Mouse (Mus musculus) midbrain, embryonic 15.5 days (tissue): ENCODE data around the gene Slc45a2. TPM values are rescaled to one million over a fixed set of nuclear protein-coding genes. Genes with fewer than 3 reads are reported as not detected.

Source experiments
- ATAC-seq: fragments of 200-750 bp; cut with Nextera tagmentation; replicated peaks from 2 replicates; pipeline ENCODE4 v1.8.0; 2017; ENCODE audit warnings: moderate TSS enrichment
- H3K27ac ChIP-seq: fragments of 300-500 bp; sonication (generic); 2 replicates; pipeline ENCODE4 v1.5.1; 2015; ENCODE audit warnings: mild to moderate bottlenecking, inconsistent platforms
- H3K27me3 ChIP-seq: fragments of 300-500 bp; sonication (generic); replicated peaks from 2 replicates; pipeline ENCODE4 v1.6.1; 2015; ENCODE audit warnings: inconsistent platforms
- H3K36me3 ChIP-seq: fragments of 300-500 bp; sonication (generic); replicated peaks from 2 replicates; pipeline ENCODE4 v1.6.1; 2015; ENCODE audit warnings: inconsistent platforms
- H3K4me1 ChIP-seq: fragments of 300-500 bp; sonication (generic); 2 replicates; pipeline ENCODE4 v1.6.1; 2015; ENCODE audit warnings: inconsistent platforms
- H3K4me2 ChIP-seq: fragments of 300-500 bp; sonication (generic); 2 replicates; pipeline ENCODE4 v1.6.1; 2015; ENCODE audit warnings: inconsistent platforms, mild to moderate bottlenecking, moderate library complexity
- H3K4me3 ChIP-seq: fragments of 300-500 bp; sonication (generic); 2 replicates; pipeline ENCODE4 v1.5.1; 2015; ENCODE audit warnings: mild to moderate bottlenecking, inconsistent platforms
- H3K9ac ChIP-seq: fragments of 300-500 bp; sonication (generic); 2 replicates; pipeline ENCODE4 v1.6.1; 2015; ENCODE audit warnings: mild to moderate bottlenecking, inconsistent platforms
- H3K9me3 ChIP-seq: fragments of 300-500 bp; sonication (generic); 2 replicates; pipeline ENCODE4 v1.6.1; 2016; ENCODE audit warnings: inconsistent platforms
- WGBS: fragments of 180-500 bp; shearing (Covaris S2); methylation state at CpG from one replicate; pipeline ENCODE4 v1.1.7; 2015; ENCODE audit warnings: mixed read lengths; 5-methylcytosine and 5-hydroxymethylcytosine counted together
- polyA plus RNA-seq: library from polyadenylated mRNA; unstranded; fragments of >200 nt; fragmentation: Nextera tagmentation; extraction: Ambion mirVana; gene quantifications from 2 replicates; pipeline ENCODE4 v1.2.1, GENCODE M21; 2015

Gene Slc45a2
- polyA plus RNA-seq, 1 experiment from 2014 or later = 0.06 TPM

DNA sequence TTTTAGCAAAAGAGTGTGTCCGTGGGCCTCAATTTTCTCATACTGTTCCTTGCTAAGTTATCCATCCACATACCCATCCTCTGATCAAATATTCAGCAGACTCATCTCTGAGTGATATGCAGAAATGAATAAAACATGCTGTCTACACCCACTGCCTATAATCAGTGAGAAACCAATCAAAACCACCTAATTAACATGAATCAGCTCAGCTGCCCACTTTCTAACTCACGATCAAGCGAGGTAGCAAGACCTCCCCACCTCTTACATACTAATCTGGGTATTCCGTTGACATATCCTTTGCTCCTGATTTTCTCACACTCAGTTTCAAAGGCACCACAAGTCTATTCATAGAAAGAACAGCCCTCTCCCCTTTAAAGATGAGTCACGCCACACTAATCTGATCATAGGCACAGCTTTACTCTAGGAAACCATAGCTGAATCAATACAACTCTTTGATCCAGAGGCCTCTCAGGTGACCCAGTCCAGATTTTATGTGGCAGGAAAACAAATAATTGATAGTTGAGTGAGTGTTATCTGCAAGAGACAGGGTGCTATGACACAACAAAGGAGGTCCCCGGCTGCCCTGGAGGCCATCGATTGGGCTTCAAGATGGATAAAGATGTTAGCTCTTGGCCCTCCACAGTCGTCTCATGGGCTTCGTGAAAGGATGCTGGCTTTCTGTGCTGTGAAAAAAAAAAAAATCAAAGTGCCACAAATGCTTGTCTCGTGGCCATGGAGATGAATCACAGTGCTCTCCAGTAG lies 53.3 kb downstream of the Slc45a2 start:
- ATAC-seq = peak; percentile 83

DNA sequence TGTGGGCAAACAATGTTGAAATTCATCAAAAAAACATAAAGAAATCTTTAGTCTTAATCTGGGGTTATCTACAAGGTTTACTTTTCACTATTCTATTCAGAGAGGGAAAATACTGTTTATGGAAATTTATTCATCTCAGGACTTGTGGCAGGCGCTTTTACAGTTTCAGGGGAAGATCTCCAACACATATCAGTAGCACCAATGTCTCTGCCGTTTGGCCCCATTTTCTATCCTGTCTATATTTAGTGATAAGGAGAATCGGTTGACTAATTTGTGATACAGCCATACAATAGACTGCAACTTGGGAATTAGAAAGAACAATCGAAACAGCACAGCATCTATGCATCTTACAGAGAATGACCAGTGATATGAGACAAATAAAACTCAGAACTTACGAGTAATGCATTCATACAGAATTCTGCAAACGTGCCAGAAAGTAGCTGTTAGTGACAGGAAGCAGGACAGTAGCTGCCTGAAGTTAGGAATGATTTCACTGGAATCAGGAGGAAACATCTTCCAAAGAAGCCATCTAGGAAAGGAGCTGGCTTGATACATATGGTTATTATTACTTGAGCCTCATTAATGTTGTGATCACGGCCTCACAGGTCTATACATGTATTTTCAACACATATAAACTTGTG lies 54.0 kb downstream of the Slc45a2 start:
- no peak overlapping the region for H3K4me3 ChIP-seq
- no peak overlapping the region for H3K9ac ChIP-seq
- no peak overlapping the region for H3K4me2 ChIP-seq
- no peak for ATAC-seq
- H3K4me1 ChIP-seq = peaks cover 7% of the 10 kb centered on the region; the same call in 1 of the 2 replicates
- H3K27me3 ChIP-seq = no peaks in the 10 kb centered on the region; the same call in 1 of the 2 replicates
- no peaks in the 10 kb centered on the region for H3K9me3 ChIP-seq
- 47% methylated on average over 7 of the region's 7 CpGs for WGBS
- H3K36me3 ChIP-seq = no peaks in the 10 kb centered on the region
- H3K27ac ChIP-seq = no peak overlapping the region

More for the DNA sequence above, 53.3 kb downstream of the Slc45a2 start:
- WGBS = 21% methylated on average over 10 of the region's 10 CpGs
- H3K4me1 ChIP-seq = peaks cover 7% of the 10 kb centered on the region; the same call in 1 of the 2 replicates
- no peaks in the 10 kb centered on the region; the same call in 1 of the 2 replicates for H3K27me3 ChIP-seq
- no peak overlapping the region for H3K4me2 ChIP-seq
- no peaks in the 10 kb centered on the region for H3K36me3 ChIP-seq
- H3K4me3 ChIP-seq = no peak overlapping the region
- no peaks in the 10 kb centered on the region for H3K9me3 ChIP-seq
- no peak overlapping the region for H3K27ac ChIP-seq
- no peak overlapping the region for H3K9ac ChIP-seq

DNA sequence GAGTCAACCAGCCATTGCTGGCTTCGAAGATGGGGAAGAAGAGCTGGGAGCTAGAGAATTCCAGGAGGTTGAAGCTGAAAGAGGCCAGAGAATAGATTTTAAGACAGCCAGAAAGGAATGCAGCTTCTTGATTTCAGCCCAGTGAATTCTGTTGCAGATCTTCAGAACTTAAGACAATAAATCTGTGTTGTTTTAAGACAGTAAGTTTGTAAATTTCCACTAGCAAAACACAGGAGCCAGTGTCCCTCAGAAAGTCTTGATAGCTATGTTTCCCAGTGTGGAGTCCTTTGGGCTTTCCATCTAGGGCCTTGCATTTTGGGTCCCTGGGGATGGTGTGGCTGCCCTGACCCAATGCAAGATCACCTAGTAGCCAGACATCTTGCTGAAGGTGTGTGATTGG lies 62.4 kb downstream of the Slc45a2 start:
- no peak overlapping the region for H3K4me2 ChIP-seq
- no peak for ATAC-seq
- WGBS = 81% methylated on average over 1 of the region's 1 CpGs

GRCm38 (mm10) chr15:11064160-11064557 lies 63.6 kb downstream of the Slc45a2 start:
- Histone ChIP-seq H3K27ac (no peak overlapping the region; the same call in 1 of the 2 replicates), H3K4me3 (no peak overlapping the region), H3K4me1 (peaks cover 22% of the 10 kb centered on the region), H3K9me3 (no peaks in the 10 kb centered on the region), H3K9ac (no peak overlapping the region), H3K27me3 (no peaks in the 10 kb centered on the region), H3K36me3 (no peaks in the 10 kb centered on the region), H3K4me2 (peak overlapping the region; percentile 47; the same call in 1 of the 2 replicates)
- no peak for ATAC-seq
- 27% methylated on average over 1 of the region's 2 CpGs for WGBS

More for the DNA sequence above, 62.4 kb downstream of the Slc45a2 start:
- no peaks in the 10 kb centered on the region for H3K9me3 ChIP-seq
- H3K9ac ChIP-seq = no peak overlapping the region
- no peak overlapping the region for H3K27ac ChIP-seq
- H3K27me3 ChIP-seq = no peaks in the 10 kb centered on the region
- H3K36me3 ChIP-seq = no peaks in the 10 kb centered on the region
- no peak overlapping the region for H3K4me3 ChIP-seq
- H3K4me1 ChIP-seq = peaks cover 22% of the 10 kb centered on the region

DNA sequence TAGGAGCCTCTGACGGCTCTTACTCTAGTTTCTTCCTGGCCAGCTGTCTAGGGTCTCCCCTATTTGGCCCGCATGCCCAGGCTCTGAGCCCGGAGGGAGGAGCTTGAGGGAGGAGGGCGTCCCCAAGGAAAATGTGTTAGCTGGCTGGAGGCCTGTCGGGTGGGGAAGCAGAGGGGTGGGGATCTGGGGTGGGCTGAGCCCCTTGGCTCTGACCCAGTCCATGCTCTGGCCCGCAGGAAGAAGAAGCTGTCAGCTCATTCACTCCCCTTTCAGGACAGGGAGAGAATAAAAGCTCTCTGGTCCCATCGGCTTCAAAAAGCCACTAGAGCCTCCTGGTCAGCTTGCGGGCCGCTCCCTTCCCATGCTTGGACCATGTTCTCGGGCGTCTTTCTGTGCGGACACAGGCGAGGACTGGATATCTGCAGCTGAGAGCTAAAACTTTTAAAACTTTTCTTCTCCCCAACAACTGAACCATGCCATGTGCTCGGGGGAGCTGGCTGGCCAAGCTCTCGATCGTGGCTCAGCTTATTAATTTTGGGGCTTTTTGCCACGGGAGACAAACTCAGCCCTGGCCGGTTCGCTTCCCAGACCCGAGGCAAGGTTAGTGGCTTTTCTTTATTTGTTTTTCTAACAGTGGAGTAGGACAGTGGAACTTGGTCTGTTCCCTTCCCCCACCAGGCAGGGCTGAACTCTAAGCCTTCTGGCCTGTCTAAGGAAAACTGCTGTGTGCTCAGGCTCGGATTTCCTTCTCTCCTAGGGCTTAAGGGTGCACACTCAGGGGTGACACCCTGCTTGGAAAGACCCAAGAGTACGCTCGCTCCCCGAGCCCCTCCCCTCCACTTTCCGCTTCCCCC lies 64.3 kb downstream of the Slc45a2 start, which contains the start of gene Adamts12:
Gene Adamts12, plus strand, starts transcription at position 233 of the 854 bp plus-strand sequence.
- Histone ChIP-seq H3K4me3 (peak within 1 kb of the TSS; percentile 26), H3K4me1 (peaks cover 22% of the 10 kb centered on the region), H3K9ac (peak within 1 kb of the TSS; percentile 29; the same call in 1 of the 2 replicates), H3K27ac (peak within 1 kb of the TSS; percentile 42), H3K4me2 (peak within 1 kb of the TSS; percentile 47), H3K27me3 (no peaks in the 10 kb centered on the region), H3K36me3 (no peaks in the 10 kb centered on the region), H3K9me3 (no peaks in the 10 kb centered on the region)
- 2% methylated on average over 23 of the region's 25 CpGs for WGBS
- ATAC-seq = peak; percentile 79

GRCm38 (mm10) chr15:11065528-11066171 lies 65.1 kb downstream of the Slc45a2 start:
- Histone ChIP-seq H3K36me3 (no peaks in the 10 kb centered on the region), H3K27ac (no peak overlapping the region), H3K4me2 (peak overlapping the region; percentile 47), H3K4me1 (peaks cover 22% of the 10 kb centered on the region), H3K9me3 (no peaks in the 10 kb centered on the region), H3K27me3 (no peaks in the 10 kb centered on the region), H3K4me3 (peak overlapping the region; percentile 26), H3K9ac (no peak overlapping the region)
- 8% methylated on average over 9 of the region's 9 CpGs for WGBS
- ATAC-seq = peak; percentile 58

- Histone ChIP-seq H3K9ac (no peak overlapping the region), H3K27ac (peak overlapping the region; percentile 20; the same call in 1 of the 2 replicates)
Observed at GRCm38 (mm10) chr15:11066299-11066698, 65.8 kb downstream of the Slc45a2 start.

DNA sequence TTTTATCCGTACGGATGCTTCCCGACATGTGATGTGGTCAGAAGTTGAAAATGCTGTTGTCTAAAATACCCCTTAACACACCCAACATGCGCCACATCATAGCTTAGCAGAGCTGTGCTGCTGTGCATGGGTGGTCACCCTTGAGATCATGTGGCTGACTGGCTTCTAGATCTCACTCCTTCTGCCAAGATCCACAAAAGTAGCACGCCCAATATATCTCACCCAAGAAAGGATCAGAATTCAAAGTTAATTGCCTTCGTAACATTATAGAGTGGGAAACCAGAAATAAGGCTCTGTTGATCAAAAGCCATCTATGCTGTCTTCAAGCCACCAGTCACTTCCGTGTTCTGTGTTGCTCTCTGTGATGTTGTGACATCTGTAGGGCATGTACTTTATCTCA lies 67.4 kb downstream of the Slc45a2 start:
- WGBS = 90% methylated on average over 7 of the region's 7 CpGs
- Histone ChIP-seq H3K9ac (no peak overlapping the region), H3K36me3 (no peaks in the 10 kb centered on the region), H3K27me3 (no peaks in the 10 kb centered on the region), H3K4me1 (peaks cover 22% of the 10 kb centered on the region), H3K9me3 (no peaks in the 10 kb centered on the region), H3K27ac (no peak overlapping the region), H3K4me2 (no peak overlapping the region), H3K4me3 (no peak overlapping the region)
- ATAC-seq = no peak

More at GRCm38 (mm10) chr15:11066299-11066698, 65.8 kb downstream of the Slc45a2 start:
- peak overlapping the region; percentile 47 for H3K4me2 ChIP-seq
- peak; percentile 19 for ATAC-seq
- no peaks in the 10 kb centered on the region for H3K27me3 ChIP-seq
- no peaks in the 10 kb centered on the region for H3K9me3 ChIP-seq
- peaks cover 22% of the 10 kb centered on the region for H3K4me1 ChIP-seq
- WGBS = 5% methylated on average over 5 of the region's 5 CpGs
- no peaks in the 10 kb centered on the region for H3K36me3 ChIP-seq
- H3K4me3 ChIP-seq = peak overlapping the region; percentile 26; the same call in 1 of the 2 replicates

GRCm38 (mm10) chr15:11075726-11076361 lies 75.3 kb downstream of the Slc45a2 start:
- Histone ChIP-seq H3K4me1 (no peaks in the 10 kb centered on the region), H3K9me3 (no peaks in the 10 kb centered on the region), H3K9ac (no peak overlapping the region), H3K27me3 (no peaks in the 10 kb centered on the region), H3K4me2 (no peak overlapping the region), H3K27ac (no peak overlapping the region), H3K4me3 (no peak overlapping the region), H3K36me3 (no peaks in the 10 kb centered on the region)
- 69% methylated on average over 3 of the region's 3 CpGs for WGBS
- no peak for ATAC-seq
